8 mouse cellular contexts compared by ENCODE assay signal in the genomic region with DNA sequence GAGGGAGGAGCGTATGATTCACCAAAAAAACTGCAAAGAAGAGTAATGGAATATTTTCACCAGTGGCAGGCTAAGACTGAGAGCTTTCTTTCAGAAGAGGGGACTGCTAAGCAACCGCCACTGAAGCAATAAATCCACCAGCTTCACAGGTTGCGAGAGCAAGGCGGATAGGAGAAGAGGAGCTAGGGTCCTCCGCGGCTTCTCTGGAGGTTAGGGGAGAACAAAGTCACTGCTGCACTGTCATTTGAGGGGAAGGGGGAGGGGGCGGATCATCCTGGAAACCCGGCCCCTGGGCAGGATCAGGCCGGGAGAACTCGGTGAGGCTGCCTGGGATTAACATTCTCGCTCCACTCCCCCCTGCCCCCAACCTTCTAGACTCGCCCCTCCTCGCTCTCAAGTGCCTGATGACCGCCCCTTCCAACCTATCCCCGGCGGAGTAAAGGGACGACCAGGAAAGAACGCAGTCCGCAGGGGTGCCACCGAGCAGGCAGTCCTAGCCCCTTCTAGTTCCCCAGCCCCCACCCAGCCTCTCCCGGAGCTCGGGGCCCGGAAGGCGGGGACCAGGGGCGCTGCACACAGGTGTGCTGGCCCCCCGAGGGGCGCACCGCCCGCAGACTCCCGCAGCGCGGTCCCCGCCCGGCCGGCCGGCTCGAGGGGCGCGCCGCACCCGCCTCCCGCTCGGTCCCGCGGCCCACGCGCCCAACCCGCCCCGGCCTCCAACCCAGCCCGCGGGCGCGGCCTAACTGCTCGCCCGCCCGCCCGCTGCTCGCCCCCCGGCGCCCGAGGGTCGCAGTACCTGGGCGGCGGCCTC. TPM values are rescaled to one million over a fixed set of nuclear protein-coding genes. Genes with fewer than 3 reads are reported as not detected.
DNase-seq lines count a peak whose midpoint lies in the region; ATAC-seq and TF ChIP-seq lines count a peak whose summit lies in the region.

No protein-coding gene starts in this region.

- peak; percentile 75 for ATAC-seq in embryonic facial prominence, embryonic 15.5 days (ENCODE audit: insufficient number of reproducible peaks, low FRiP score, low TSS enrichment, low read depth)
- ATAC-seq in kidney, embryonic 15.5 days (replicated peaks; ENCODE audit: low FRiP score) = peak; percentile 89
- peak; percentile 76 for ATAC-seq in liver, embryonic 11.5 days (replicated peaks; ENCODE audit: low FRiP score)

- H3K4me2 ChIP-seq in embryonic facial prominence, embryonic 15.5 days (replicated peaks) = peak overlapping the region; percentile 70
- peak overlapping the region; percentile 68 for H3K4me2 ChIP-seq in kidney, embryonic 15.5 days
- H3K4me2 ChIP-seq in liver, embryonic 11.5 days = peak overlapping the region; percentile 71

- DNase-seq in CD4-positive helper T cell, adult 2 months (ENCODE audit: low read depth, low spot score) = peak; percentile 56
- peak; percentile 93 for DNase-seq in heart, embryonic 10.5 days (ENCODE audit: low spot score)
- peak; percentile 70 for DNase-seq in liver, embryonic 11.5 days (ENCODE audit: low spot score)
- DNase-seq in naive thymus-derived CD4-positive, alpha-beta T cell, adult 2 months (ENCODE audit: low read depth) = peak; percentile 59

- TF ChIP-seq POLR2A in bone marrow, adult 2 months (IDR thresholded peaks at IDR 0.05; ENCODE audit: borderline replicate concordance, control insufficient read depth, low read depth, low read length) = no peak
- TF ChIP-seq POLR2A in testis, adult 2 months (IDR thresholded peaks at IDR 0.05; ENCODE audit: control insufficient read depth, low read depth, low read length) = no peak

- WGBS in bone marrow, adult 2 months = 1% methylated on average over 63 of the region's 64 CpGs
- under 1% methylated on average over 62 of the region's 64 CpGs for WGBS in embryonic facial prominence, embryonic 15.5 days
- under 1% methylated on average over 61 of the region's 64 CpGs for WGBS in heart, embryonic 10.5 days
- WGBS in kidney, embryonic 15.5 days = under 1% methylated on average over 62 of the region's 64 CpGs
- 2% methylated on average over 55 of the region's 64 CpGs for WGBS in liver, embryonic 11.5 days

- H3K27me3 ChIP-seq in embryonic facial prominence, embryonic 15.5 days = no peaks in the 10 kb centered on the region
- no peaks in the 10 kb centered on the region for H3K27me3 ChIP-seq in heart, embryonic 10.5 days (ENCODE audit: insufficient read depth, poor library complexity, severe bottlenecking)
- no peaks in the 10 kb centered on the region for H3K27me3 ChIP-seq in kidney, embryonic 15.5 days
- H3K27me3 ChIP-seq in liver, embryonic 11.5 days (replicated peaks; ENCODE audit: control insufficient read depth, insufficient read depth, low read length) = no peaks in the 10 kb centered on the region
- H3K27me3 ChIP-seq in testis, adult 2 months (ENCODE audit: control insufficient read depth, insufficient read depth, low read length) = no peaks in the 10 kb centered on the region

- TF ChIP-seq CTCF in bone marrow, adult 2 months (IDR thresholded peaks at IDR 0.05; ENCODE audit: control insufficient read depth, insufficient read depth, low read length) = no peak
- no peak for TF ChIP-seq CTCF in testis, adult 2 months (IDR thresholded peaks at IDR 0.05; ENCODE audit: control insufficient read depth, insufficient read depth, insufficient replicate concordance, low read depth, low read length)

- peak overlapping the region; percentile 97 for H3K27ac ChIP-seq in bone marrow, adult 2 months (ENCODE audit: control insufficient read depth, insufficient read depth, low read depth, low read length, poor library complexity)
- H3K27ac ChIP-seq in embryonic facial prominence, embryonic 15.5 days (replicated peaks) = peak overlapping the region; percentile 95
- peak overlapping the region; percentile 100 for H3K27ac ChIP-seq in heart, embryonic 10.5 days
- peak overlapping the region; percentile 97 for H3K27ac ChIP-seq in kidney, embryonic 15.5 days
- H3K27ac ChIP-seq in liver, embryonic 11.5 days (ENCODE audit: low read depth, low read length) = peak overlapping the region; percentile 84
- H3K27ac ChIP-seq in testis, adult 2 months (ENCODE audit: control insufficient read depth, insufficient read depth, low read depth, low read length) = peak overlapping the region; percentile 99

- peaks cover 1% of the 10 kb centered on the region; the same call in 1 of the 2 replicates for H3K4me1 ChIP-seq in bone marrow, adult 2 months (ENCODE audit: control insufficient read depth, insufficient read depth, low read length)
- H3K4me1 ChIP-seq in embryonic facial prominence, embryonic 15.5 days = peaks cover 17% of the 10 kb centered on the region
- H3K4me1 ChIP-seq in heart, embryonic 10.5 days = peaks cover 22% of the 10 kb centered on the region
- peaks cover 21% of the 10 kb centered on the region for H3K4me1 ChIP-seq in kidney, embryonic 15.5 days
- peaks cover 16% of the 10 kb centered on the region; the same call in 1 of the 2 replicates for H3K4me1 ChIP-seq in liver, embryonic 11.5 days (replicated peaks; ENCODE audit: control insufficient read depth, insufficient read depth, low read length)
- peaks cover 12% of the 10 kb centered on the region for H3K4me1 ChIP-seq in testis, adult 2 months (ENCODE audit: control insufficient read depth, insufficient read depth, low read length)

- peak overlapping the region; percentile 91 for H3K9ac ChIP-seq in embryonic facial prominence, embryonic 15.5 days
- peak overlapping the region; percentile 100 for H3K9ac ChIP-seq in kidney, embryonic 15.5 days
- peak overlapping the region; percentile 86 for H3K9ac ChIP-seq in liver, embryonic 11.5 days (ENCODE audit: low read depth, low read length)

- no peaks in the 10 kb centered on the region for H3K36me3 ChIP-seq in embryonic facial prominence, embryonic 15.5 days
- 0 out of 2 replicates have a peak, but pooled peaks cover 7% of the 10 kb centered on the region for H3K36me3 ChIP-seq in heart, embryonic 10.5 days
- no peaks in the 10 kb centered on the region for H3K36me3 ChIP-seq in kidney, embryonic 15.5 days
- no peaks in the 10 kb centered on the region for H3K36me3 ChIP-seq in liver, embryonic 11.5 days (ENCODE audit: control insufficient read depth, insufficient read depth, low read length)
- no peaks in the 10 kb centered on the region for H3K36me3 ChIP-seq in testis, adult 2 months (ENCODE audit: control insufficient read depth, insufficient read depth, low read length)

- peak overlapping the region; percentile 91 for H3K4me3 ChIP-seq in bone marrow, adult 2 months (replicated peaks; ENCODE audit: control insufficient read depth, low read depth, low read length)
- H3K4me3 ChIP-seq in embryonic facial prominence, embryonic 15.5 days (replicated peaks) = peak overlapping the region; percentile 72
- H3K4me3 ChIP-seq in heart, embryonic 10.5 days = peak overlapping the region; percentile 100
- H3K4me3 ChIP-seq in kidney, embryonic 15.5 days (replicated peaks) = peak overlapping the region; percentile 99
- peak overlapping the region; percentile 86 for H3K4me3 ChIP-seq in liver, embryonic 11.5 days (ENCODE audit: low read depth, low read length)
- H3K4me3 ChIP-seq in testis, adult 2 months (ENCODE audit: control insufficient read depth, low read depth, low read length) = peak overlapping the region; percentile 100

- no peaks in the 10 kb centered on the region for H3K9me3 ChIP-seq in embryonic facial prominence, embryonic 15.5 days (replicated peaks)
- no peaks in the 10 kb centered on the region for H3K9me3 ChIP-seq in heart, embryonic 10.5 days
- no peaks in the 10 kb centered on the region for H3K9me3 ChIP-seq in kidney, embryonic 15.5 days (replicated peaks)
- H3K9me3 ChIP-seq in liver, embryonic 11.5 days (ENCODE audit: control insufficient read depth, low read length) = no peaks in the 10 kb centered on the region

RNA-seq across cellular contexts. Expression of a gene that starts 0.8 kb away (rescaled TPM):
- 15.1 and 41.8 TPM in 2 replicates for polyA plus RNA-seq in bone marrow, adult 2 months (2011; ENCODE audit: insufficient read depth, insufficient read length, low replicate concordance, missing spikeins)
- 93.3 and 102 TPM in 2 replicates for polyA plus RNA-seq in embryonic facial prominence, embryonic 15.5 days (2015; fragmentation: Nextera tagmentation; extraction: Ambion mirVana)
- polyA plus RNA-seq in heart, embryonic 10.5 days (2016; fragmentation: Nextera tagmentation; extraction: Ambion mirVana) = 83.9 and 90.7 TPM in 2 replicates
- 76.9 and 88.5 TPM in 2 replicates for polyA plus RNA-seq in kidney, embryonic 15.5 days (2015; fragmentation: Nextera tagmentation; extraction: Ambion mirVana)
- polyA plus RNA-seq in liver, embryonic 11.5 days (2014; fragmentation: Nextera tagmentation; extraction: Ambion mirVana) = 52.1 and 60.2 TPM in 2 replicates
- 43.5 and 50.1 TPM in 2 replicates for polyA plus RNA-seq in testis, adult 2 months (2012; rRNA removed)

RNA-seq across cellular contexts. Expression of a gene that starts 35.9 kb away (rescaled TPM):
- 7.8 and 16.9 TPM in 2 replicates for polyA plus RNA-seq in bone marrow, adult 2 months (2011; ENCODE audit: insufficient read depth, insufficient read length, low replicate concordance, missing spikeins)
- 36.8 and 43.6 TPM in 2 replicates for polyA plus RNA-seq in embryonic facial prominence, embryonic 15.5 days (2015; fragmentation: Nextera tagmentation; extraction: Ambion mirVana)
- polyA plus RNA-seq in heart, embryonic 10.5 days (2016; fragmentation: Nextera tagmentation; extraction: Ambion mirVana) = 63.7 and 65.8 TPM in 2 replicates
- 52.4 and 54.1 TPM in 2 replicates for polyA plus RNA-seq in kidney, embryonic 15.5 days (2015; fragmentation: Nextera tagmentation; extraction: Ambion mirVana)
- polyA plus RNA-seq in liver, embryonic 11.5 days (2014; fragmentation: Nextera tagmentation; extraction: Ambion mirVana) = 62.4 and 63.2 TPM in 2 replicates
- polyA plus RNA-seq in testis, adult 2 months (2012; rRNA removed) = 8.7 and 9.0 TPM in 2 replicates

Comparison
In these comparisons a context has a peak if more than half of its experiments do, and no peak if none do; other contexts are left out.
1. Peak in every context shown above with its lines: DNase-seq, ATAC-seq, H3K4me3 ChIP-seq and H3K27ac ChIP-seq.